Mouse (Mus musculus) forebrain, embryonic 12.5 days (tissue): ENCODE data around the gene Insr. TPM values are rescaled to one million over a fixed set of nuclear protein-coding genes. Genes with fewer than 3 reads are reported as not detected.
"Not testable (repeated sequence)": the region's sequence is repeated elsewhere in the genome, so short reads cannot be mapped to it uniquely, and the experiment has no call there.

ENCODE experiments used
- ATAC-seq: fragments of 200-750 bp; cut with Nextera tagmentation; 2 replicates; pipeline ENCODE4 v1.8.0; 2017; ENCODE audit warnings: moderate TSS enrichment; ENCODE audit not compliant: low FRiP score
- H3K27ac ChIP-seq: fragments of 300-500 bp; sonication (generic); 2 replicates; pipeline ENCODE4 v1.5.1; 2016; ENCODE audit warnings: mild to moderate bottlenecking
- H3K27me3 ChIP-seq: fragments of 300-500 bp; sonication (generic); 2 replicates; pipeline ENCODE4 v1.6.1; 2016; ENCODE audit warnings: mild to moderate bottlenecking
- H3K36me3 ChIP-seq: fragments of 300-500 bp; sonication (generic); replicated peaks from 2 replicates; pipeline ENCODE4 v1.6.1; 2016; ENCODE audit warnings: mild to moderate bottlenecking
- H3K4me1 ChIP-seq: fragments of 300-500 bp; sonication (generic); 2 replicates; pipeline ENCODE4 v1.6.1; 2016
- H3K4me2 ChIP-seq: fragments of 300-500 bp; sonication (generic); 2 replicates; pipeline ENCODE4 v1.6.1; 2016; ENCODE audit warnings: mild to moderate bottlenecking, moderate library complexity
- H3K4me3 ChIP-seq: fragments of 300-500 bp; sonication (generic); replicated peaks from 2 replicates; pipeline ENCODE4 v1.5.1; 2016; ENCODE audit warnings: mild to moderate bottlenecking
- H3K9ac ChIP-seq: fragments of 300-500 bp; sonication (generic); 2 replicates; pipeline ENCODE4 v1.6.1; 2016; ENCODE audit warnings: mild to moderate bottlenecking
- H3K9me3 ChIP-seq: fragments of 300-500 bp; sonication (generic); 2 replicates; pipeline ENCODE4 v1.6.1; 2016
- WGBS: fragments of 180-500 bp; shearing (Covaris S2); methylation state at CpG from one replicate; pipeline ENCODE4 v1.1.7; 2016; 5-methylcytosine and 5-hydroxymethylcytosine counted together
- polyA plus RNA-seq: library from polyadenylated mRNA; unstranded; fragments of >200 nt; fragmentation: Nextera tagmentation; extraction: Ambion mirVana; gene quantifications from 2 replicates; pipeline ENCODE4 v1.2.1, GENCODE M21; 2016

Gene Insr
- polyA plus RNA-seq, 1 experiment from 2014 or later: 43.7 TPM

- H3K4me2 ChIP-seq: no peak overlapping the region
- H3K9ac ChIP-seq: no peak overlapping the region
- no peak overlapping the region for H3K4me3 ChIP-seq
- no peaks in the 10 kb centered on the region for H3K27me3 ChIP-seq
- no peak overlapping the region for H3K27ac ChIP-seq
- H3K9me3 ChIP-seq: no peaks in the 10 kb centered on the region
- H3K36me3 ChIP-seq: peaks cover 23% of the 10 kb centered on the region
- H3K4me1 ChIP-seq: no peaks in the 10 kb centered on the region
- no peak for ATAC-seq
These were observed 70.7 kb downstream of the Insr start for GRCm38 (mm10) chr8:3208729-3209128.

- Histone ChIP-seq H3K4me1 (no peaks in the 10 kb centered on the region), H3K27ac (no peak overlapping the region), H3K4me3 (no peak overlapping the region), H3K9ac (no peak overlapping the region), H3K9me3 (no peaks in the 10 kb centered on the region), H3K36me3 (peaks cover 36% of the 10 kb centered on the region), H3K4me2 (no peak overlapping the region), H3K27me3 (no peaks in the 10 kb centered on the region)
- ATAC-seq: no peak
- WGBS: 90% methylated on average over 3 of the region's 3 CpGs
These were observed 74.5 kb downstream of the Insr start for GRCm38 (mm10) chr8:3204758-3205443.

GRCm38 (mm10) chr8:3202792-3203191 is 76.6 kb downstream of the Insr start:
- Histone ChIP-seq H3K9ac (no peak overlapping the region), H3K27ac (no peak overlapping the region), H3K9me3 (no peaks in the 10 kb centered on the region), H3K27me3 (no peaks in the 10 kb centered on the region), H3K4me2 (no peak overlapping the region), H3K4me3 (no peak overlapping the region), H3K4me1 (no peaks in the 10 kb centered on the region), H3K36me3 (peaks cover 45% of the 10 kb centered on the region)
- WGBS: 97% methylated on average over 7 of the region's 7 CpGs
- no peak for ATAC-seq

- H3K27ac ChIP-seq, H3K9ac ChIP-seq, ATAC-seq, H3K27me3 ChIP-seq, H3K4me2 ChIP-seq, H3K4me1 ChIP-seq, H3K4me3 ChIP-seq, H3K9me3 ChIP-seq: not testable (repeated sequence)
- H3K36me3 ChIP-seq: peaks cover 80% of the 10 kb centered on the region
These were observed 85.1 kb downstream of the Insr start for GRCm38 (mm10) chr8:3194297-3194696.

- H3K9ac ChIP-seq: no peak overlapping the region
- no peaks in the 10 kb centered on the region for H3K27me3 ChIP-seq
- no peak for ATAC-seq
- no peak overlapping the region for H3K4me2 ChIP-seq
- peaks cover 75% of the 10 kb centered on the region for H3K36me3 ChIP-seq
- no peak overlapping the region for H3K27ac ChIP-seq
- no peaks in the 10 kb centered on the region for H3K4me1 ChIP-seq
- H3K4me3 ChIP-seq: no peak overlapping the region
- H3K9me3 ChIP-seq: peaks cover 4% of the 10 kb centered on the region; the same call in 1 of the 2 replicates
These were observed 88.4 kb downstream of the Insr start for GRCm38 (mm10) chr8:3191006-3191405.

GRCm38 (mm10) chr8:3187456-3187855 is 92.0 kb downstream of the Insr start:
- H3K27ac ChIP-seq: no peak overlapping the region
- no peaks in the 10 kb centered on the region for H3K4me1 ChIP-seq
- H3K36me3 ChIP-seq: peaks cover 61% of the 10 kb centered on the region
- no peak for ATAC-seq
- no peak overlapping the region for H3K4me3 ChIP-seq
- no peak overlapping the region for H3K4me2 ChIP-seq
- no peaks in the 10 kb centered on the region for H3K27me3 ChIP-seq
- no peak overlapping the region for H3K9ac ChIP-seq
- 84% methylated on average over 1 of the region's 1 CpGs for WGBS
- H3K9me3 ChIP-seq: no peaks in the 10 kb centered on the region

GRCm38 (mm10) chr8:3179930-3180329 is 99.5 kb downstream of the Insr start:
- H3K36me3 ChIP-seq: peaks cover 35% of the 10 kb centered on the region
- no peak overlapping the region for H3K4me3 ChIP-seq
- no peaks in the 10 kb centered on the region for H3K9me3 ChIP-seq
- no peak overlapping the region for H3K27ac ChIP-seq
- no peaks in the 10 kb centered on the region for H3K4me1 ChIP-seq
- H3K27me3 ChIP-seq: no peaks in the 10 kb centered on the region
- 74% methylated on average over 1 of the region's 1 CpGs for WGBS
- no peak overlapping the region for H3K4me2 ChIP-seq
- H3K9ac ChIP-seq: no peak overlapping the region
- ATAC-seq: no peak

GRCm38 (mm10) chr8:3177440-3177839 is 102.0 kb downstream of the Insr start:
- no peak for ATAC-seq

GRCm38 (mm10) chr8:3172246-3172645 is 107.2 kb downstream of the Insr start:
- Histone ChIP-seq H3K27ac (no peak overlapping the region), H3K4me3 (no peak overlapping the region), H3K9me3 (no peaks in the 10 kb centered on the region), H3K36me3 (peaks cover 73% of the 10 kb centered on the region), H3K4me1 (no peaks in the 10 kb centered on the region), H3K4me2 (no peak overlapping the region), H3K9ac (no peak overlapping the region), H3K27me3 (no peaks in the 10 kb centered on the region)
- no peak for ATAC-seq
- 89% methylated on average over 1 of the region's 1 CpGs for WGBS

More at GRCm38 (mm10) chr8:3177440-3177839, 102.0 kb downstream of the Insr start:
- no peaks in the 10 kb centered on the region for H3K9me3 ChIP-seq
- no peak overlapping the region for H3K4me2 ChIP-seq
- H3K27ac ChIP-seq: no peak overlapping the region
- H3K4me3 ChIP-seq: no peak overlapping the region
- H3K27me3 ChIP-seq: no peaks in the 10 kb centered on the region
- no peaks in the 10 kb centered on the region for H3K4me1 ChIP-seq
- H3K36me3 ChIP-seq: peaks cover 44% of the 10 kb centered on the region
- WGBS: 98% methylated on average over 4 of the region's 4 CpGs
- no peak overlapping the region for H3K9ac ChIP-seq

GRCm38 (mm10) chr8:3146506-3146905 is 132.9 kb downstream of the Insr start:
- no peaks in the 10 kb centered on the region for H3K36me3 ChIP-seq
- no peaks in the 10 kb centered on the region for H3K9me3 ChIP-seq
- no peaks in the 10 kb centered on the region for H3K27me3 ChIP-seq
- H3K9ac ChIP-seq: no peak overlapping the region
- no peak overlapping the region for H3K4me3 ChIP-seq
- H3K27ac ChIP-seq: no peak overlapping the region
- 81% methylated on average over 1 of the region's 1 CpGs for WGBS
- ATAC-seq: no peak
- H3K4me2 ChIP-seq: no peak overlapping the region
- H3K4me1 ChIP-seq: no peaks in the 10 kb centered on the region

GRCm38 (mm10) chr8:3100416-3100815 is 179.0 kb downstream of the Insr start:
- H3K9me3 ChIP-seq, H3K4me2 ChIP-seq: not testable (repeated sequence)
- WGBS: 87% methylated on average over 5 of the region's 5 CpGs

More at GRCm38 (mm10) chr8:3100416-3100815, 179.0 kb downstream of the Insr start:
- not testable (repeated sequence) for H3K36me3 ChIP-seq, H3K9ac ChIP-seq, ATAC-seq, H3K4me1 ChIP-seq, H3K27ac ChIP-seq, H3K27me3 ChIP-seq, H3K4me3 ChIP-seq
